Mouse (Mus musculus): ENCODE measurements at regions not wholly inside any gene's neighbourhood (a gene's known extent, or its start where the extent isn't known, plus 50 kb on each side); places are given as distances from the start of the nearest gene placed in this dataset.

GRCm38 (mm10) chr8:39954497-39954896 is 720.4 kb upstream of the Adam24 start:
- TF ChIP-seq CTCF (IDR thresholded peaks at IDR 0.05; ENCODE audit: low read depth) (no peak), EP300 (IDR thresholded peaks at IDR 0.05; ENCODE audit: low read depth) (no peak)
